Mouse (Mus musculus): Measurements from ENCODE around the gene 4933424G06Rik. TPM values are rescaled to one million over a fixed set of nuclear protein-coding genes. Genes with fewer than 3 reads are reported as not detected.

The 4933424G06Rik gene
- polyA plus RNA-seq, 1 experiment from 2014 or later = 0.54 TPM

- no peak overlapping the region for H3K4me3 ChIP-seq (replicated peaks; ENCODE audit: low read length)
- no peaks in the 10 kb centered on the region for H3K36me3 ChIP-seq (replicated peaks; ENCODE audit: control insufficient read depth, insufficient read depth)
- ATAC-seq (ENCODE audit: low FRiP score) (no peak), DNase-seq (ENCODE audit: low spot score) (no peak)
- H3K4me2 ChIP-seq (replicated peaks) = no peak overlapping the region
- 0 out of 2 replicates have a peak, but pooled peaks cover 4% of the 10 kb centered on the region for H3K4me1 ChIP-seq (replicated peaks; ENCODE audit: control insufficient read depth, insufficient read depth, low read length)
- H3K9ac ChIP-seq = no peak overlapping the region
- 91% methylated on average over 13 of the region's 13 CpGs for WGBS
- H3K27me3 ChIP-seq (ENCODE audit: control insufficient read depth, insufficient read depth, low read length) = no peaks in the 10 kb centered on the region
- H3K27ac ChIP-seq = no peak overlapping the region
- H3K9me3 ChIP-seq (ENCODE audit: control insufficient read depth, low read length) = no peaks in the 10 kb centered on the region
Observed at GRCm38 (mm10) chr1:36780793-36781192, 70.8 kb downstream of the 4933424G06Rik start.

GRCm38 (mm10) chr1:36782476-36782875 lies 72.5 kb downstream of the 4933424G06Rik start:
- Histone ChIP-seq H3K27me3 (ENCODE audit: control insufficient read depth, insufficient read depth, low read length) (no peaks in the 10 kb centered on the region), H3K36me3 (replicated peaks; ENCODE audit: control insufficient read depth, insufficient read depth) (no peaks in the 10 kb centered on the region), H3K4me1 (replicated peaks; ENCODE audit: control insufficient read depth, insufficient read depth, low read length) (0 out of 2 replicates have a peak, but pooled peaks cover 4% of the 10 kb centered on the region), H3K9ac (no peak overlapping the region), H3K9me3 (ENCODE audit: control insufficient read depth, low read length) (no peaks in the 10 kb centered on the region), H3K4me2 (replicated peaks) (no peak overlapping the region), H3K4me3 (replicated peaks; ENCODE audit: low read length) (no peak overlapping the region), H3K27ac (no peak overlapping the region)
- DNase-seq (ENCODE audit: low spot score) = no peak
- WGBS = 84% methylated on average over 11 of the region's 11 CpGs
- ATAC-seq (ENCODE audit: low FRiP score) = no peak

- Histone ChIP-seq H3K4me3 (replicated peaks; ENCODE audit: low read length) (peak overlapping the region; percentile 42), H3K27ac (peak overlapping the region; percentile 87), H3K36me3 (replicated peaks; ENCODE audit: control insufficient read depth, insufficient read depth) (no peaks in the 10 kb centered on the region), H3K27me3 (ENCODE audit: control insufficient read depth, insufficient read depth, low read length) (no peaks in the 10 kb centered on the region), H3K4me1 (replicated peaks; ENCODE audit: control insufficient read depth, insufficient read depth, low read length) (0 out of 2 replicates have a peak, but pooled peaks cover 4% of the 10 kb centered on the region), H3K4me2 (replicated peaks) (peak overlapping the region; percentile 78), H3K9ac (peak overlapping the region; percentile 83), H3K9me3 (ENCODE audit: control insufficient read depth, low read length) (no peaks in the 10 kb centered on the region)
- DNase-seq (ENCODE audit: low spot score) (peak; percentile 95), ATAC-seq (ENCODE audit: low FRiP score) (peak; percentile 81)
- 4% methylated on average over 20 of the region's 20 CpGs for WGBS
Observed at GRCm38 (mm10) chr1:36784365-36785134, 74.6 kb downstream of the 4933424G06Rik start.

GRCm38 (mm10) chr1:36785238-36785641 lies 75.3 kb downstream of the 4933424G06Rik start:
- DNase-seq (ENCODE audit: low spot score) = peak; percentile 71
- Histone ChIP-seq H3K9me3 (ENCODE audit: control insufficient read depth, low read length) (no peaks in the 10 kb centered on the region), H3K36me3 (replicated peaks; ENCODE audit: control insufficient read depth, insufficient read depth) (0 out of 2 replicates have a peak, but pooled peaks cover 5% of the 10 kb centered on the region), H3K9ac (peak overlapping the region; percentile 83), H3K4me2 (replicated peaks) (peak overlapping the region; percentile 78), H3K27me3 (ENCODE audit: control insufficient read depth, insufficient read depth, low read length) (no peaks in the 10 kb centered on the region), H3K4me3 (replicated peaks; ENCODE audit: low read length) (peak overlapping the region; percentile 42), H3K4me1 (replicated peaks; ENCODE audit: control insufficient read depth, insufficient read depth, low read length) (0 out of 2 replicates have a peak, but pooled peaks cover 4% of the 10 kb centered on the region), H3K27ac (peak overlapping the region; percentile 87)
- WGBS = 3% methylated on average over 16 of the region's 16 CpGs
- peak; percentile 67 for ATAC-seq (ENCODE audit: low FRiP score)

GRCm38 (mm10) chr1:36786377-36786776 lies 76.4 kb downstream of the 4933424G06Rik start:
- Histone ChIP-seq H3K36me3 (replicated peaks; ENCODE audit: control insufficient read depth, insufficient read depth) (peaks cover 12% of the 10 kb centered on the region), H3K9me3 (ENCODE audit: control insufficient read depth, low read length) (no peaks in the 10 kb centered on the region), H3K4me1 (replicated peaks; ENCODE audit: control insufficient read depth, insufficient read depth, low read length) (0 out of 2 replicates have a peak, but pooled peaks cover 4% of the 10 kb centered on the region), H3K4me3 (replicated peaks; ENCODE audit: low read length) (no peak overlapping the region), H3K27me3 (ENCODE audit: control insufficient read depth, insufficient read depth, low read length) (no peaks in the 10 kb centered on the region), H3K9ac (no peak overlapping the region), H3K27ac (no peak overlapping the region), H3K4me2 (replicated peaks) (no peak overlapping the region)
- no peak for ATAC-seq (ENCODE audit: low FRiP score)
- DNase-seq (ENCODE audit: low spot score) = no peak
- WGBS = 94% methylated on average over 7 of the region's 7 CpGs

- Histone ChIP-seq H3K4me3 (replicated peaks; ENCODE audit: low read length) (no peak overlapping the region), H3K9me3 (ENCODE audit: control insufficient read depth, low read length) (no peaks in the 10 kb centered on the region), H3K36me3 (replicated peaks; ENCODE audit: control insufficient read depth, insufficient read depth) (peaks cover 42% of the 10 kb centered on the region), H3K9ac (no peak overlapping the region), H3K27me3 (ENCODE audit: control insufficient read depth, insufficient read depth, low read length) (no peaks in the 10 kb centered on the region), H3K4me1 (replicated peaks; ENCODE audit: control insufficient read depth, insufficient read depth, low read length) (0 out of 2 replicates have a peak, but pooled peaks cover 4% of the 10 kb centered on the region), H3K4me2 (replicated peaks) (no peak overlapping the region), H3K27ac (no peak overlapping the region)
- no peak for DNase-seq (ENCODE audit: low spot score)
- no peak for ATAC-seq (ENCODE audit: low FRiP score)
- WGBS = 77% methylated on average over 8 of the region's 8 CpGs
Observed at GRCm38 (mm10) chr1:36789416-36789815, 79.5 kb downstream of the 4933424G06Rik start.

- no peak overlapping the region for H3K4me2 ChIP-seq (replicated peaks)
- WGBS = 86% methylated on average over 7 of the region's 7 CpGs
- ATAC-seq (ENCODE audit: low FRiP score) (no peak), DNase-seq (ENCODE audit: low spot score) (no peak)
- no peak overlapping the region for H3K4me3 ChIP-seq (replicated peaks; ENCODE audit: low read length)
- H3K27me3 ChIP-seq (ENCODE audit: control insufficient read depth, insufficient read depth, low read length) = no peaks in the 10 kb centered on the region
- peaks cover 99% of the 10 kb centered on the region for H3K36me3 ChIP-seq (replicated peaks; ENCODE audit: control insufficient read depth, insufficient read depth)
- H3K4me1 ChIP-seq (replicated peaks; ENCODE audit: control insufficient read depth, insufficient read depth, low read length) = no peaks in the 10 kb centered on the region
- no peak overlapping the region for H3K9ac ChIP-seq
- no peaks in the 10 kb centered on the region for H3K9me3 ChIP-seq (ENCODE audit: control insufficient read depth, low read length)
- H3K27ac ChIP-seq = no peak overlapping the region
Observed at GRCm38 (mm10) chr1:36796711-36797110, 86.8 kb downstream of the 4933424G06Rik start.

GRCm38 (mm10) chr1:36797481-36797880 lies 87.5 kb downstream of the 4933424G06Rik start:
- Histone ChIP-seq H3K4me3 (replicated peaks; ENCODE audit: low read length) (no peak overlapping the region), H3K9ac (no peak overlapping the region), H3K4me1 (replicated peaks; ENCODE audit: control insufficient read depth, insufficient read depth, low read length) (no peaks in the 10 kb centered on the region), H3K27ac (no peak overlapping the region), H3K36me3 (replicated peaks; ENCODE audit: control insufficient read depth, insufficient read depth) (peaks cover 98% of the 10 kb centered on the region), H3K27me3 (ENCODE audit: control insufficient read depth, insufficient read depth, low read length) (no peaks in the 10 kb centered on the region), H3K4me2 (replicated peaks) (no peak overlapping the region), H3K9me3 (ENCODE audit: control insufficient read depth, low read length) (no peaks in the 10 kb centered on the region)
- WGBS = 89% methylated on average over 10 of the region's 10 CpGs
- ATAC-seq (ENCODE audit: low FRiP score) (no peak), DNase-seq (ENCODE audit: low spot score) (no peak)

- H3K36me3 ChIP-seq (replicated peaks; ENCODE audit: control insufficient read depth, insufficient read depth) = peaks cover 94% of the 10 kb centered on the region
- WGBS = 87% methylated on average over 3 of the region's 3 CpGs
Observed at GRCm38 (mm10) chr1:36800379-36801011, 90.5 kb downstream of the 4933424G06Rik start.

More at GRCm38 (mm10) chr1:36800379-36801011, 90.5 kb downstream of the 4933424G06Rik start:
- ATAC-seq (ENCODE audit: low FRiP score) = no peak
- Histone ChIP-seq H3K4me2 (replicated peaks) (no peak overlapping the region), H3K9ac (no peak overlapping the region), H3K4me1 (replicated peaks; ENCODE audit: control insufficient read depth, insufficient read depth, low read length) (no peaks in the 10 kb centered on the region), H3K27me3 (ENCODE audit: control insufficient read depth, insufficient read depth, low read length) (no peaks in the 10 kb centered on the region), H3K4me3 (replicated peaks; ENCODE audit: low read length) (no peak overlapping the region), H3K27ac (no peak overlapping the region), H3K9me3 (ENCODE audit: control insufficient read depth, low read length) (no peaks in the 10 kb centered on the region)
- no peak for DNase-seq (ENCODE audit: low spot score)
